Mouse (Mus musculus) c-Kit-positive CD71-negative TER-119-negative erythroid progenitor cells, embryonic 14.5 days (primary cell): Measurements from ENCODE around the gene Senp8.

Experiments used
- DNase-seq: peaks from one replicate; pipeline ENCODE4 v3.0.0-alpha.2; 2013; ENCODE audit warnings: low read depth

The Senp8 gene

DNA sequence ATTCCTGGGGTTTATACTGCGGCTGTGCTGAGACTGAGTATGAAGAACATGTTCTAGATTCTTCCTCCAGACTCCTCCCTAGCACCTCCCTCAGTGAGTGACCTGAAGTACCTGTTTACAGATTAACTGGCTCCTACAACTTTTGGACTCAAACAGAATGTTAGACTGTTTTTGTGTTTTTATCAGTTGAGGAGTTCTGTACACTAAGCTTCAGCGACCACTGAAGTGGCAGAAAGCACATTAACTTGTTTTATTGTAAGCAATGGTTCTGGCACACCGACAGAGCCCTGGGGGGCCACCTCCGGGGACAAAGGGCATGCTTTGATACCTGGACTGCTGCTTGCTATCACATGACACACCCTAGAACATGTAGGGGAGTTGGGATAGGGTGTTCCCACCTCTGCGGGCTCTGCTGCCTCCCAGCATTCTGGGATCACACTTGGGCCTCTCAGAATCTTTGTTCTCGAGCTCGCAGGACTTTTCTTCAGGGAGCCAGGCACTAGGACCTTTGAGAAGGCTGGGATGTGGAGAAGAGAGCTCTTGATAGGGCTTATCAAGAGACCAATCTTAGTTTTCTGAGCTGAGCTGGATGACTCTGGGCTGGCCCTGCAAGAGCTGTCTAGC lies 34.1 kb downstream of the Senp8 start:
- DNase-seq: no peak

DNA sequence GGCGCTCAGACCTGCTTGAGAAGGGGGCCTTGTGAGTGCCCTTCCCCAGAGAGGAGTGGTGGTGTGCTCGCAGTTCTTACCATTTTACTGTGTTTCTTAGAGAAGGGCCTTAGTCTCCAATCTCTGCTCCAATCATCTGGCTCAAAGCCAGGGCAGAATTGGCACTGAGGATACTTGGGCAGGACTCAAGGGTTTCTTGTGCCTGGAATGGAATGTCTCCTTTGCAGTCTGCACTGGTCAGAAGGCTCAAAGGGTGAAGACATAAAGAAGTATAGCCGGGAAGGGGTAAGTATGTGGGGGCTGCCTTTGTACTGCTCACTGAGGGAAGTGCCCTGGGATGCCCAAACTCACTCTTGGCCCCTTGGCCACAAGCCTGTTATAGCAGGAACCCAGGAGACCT lies 41.3 kb downstream of the Senp8 start:
- no peak for DNase-seq

DNA sequence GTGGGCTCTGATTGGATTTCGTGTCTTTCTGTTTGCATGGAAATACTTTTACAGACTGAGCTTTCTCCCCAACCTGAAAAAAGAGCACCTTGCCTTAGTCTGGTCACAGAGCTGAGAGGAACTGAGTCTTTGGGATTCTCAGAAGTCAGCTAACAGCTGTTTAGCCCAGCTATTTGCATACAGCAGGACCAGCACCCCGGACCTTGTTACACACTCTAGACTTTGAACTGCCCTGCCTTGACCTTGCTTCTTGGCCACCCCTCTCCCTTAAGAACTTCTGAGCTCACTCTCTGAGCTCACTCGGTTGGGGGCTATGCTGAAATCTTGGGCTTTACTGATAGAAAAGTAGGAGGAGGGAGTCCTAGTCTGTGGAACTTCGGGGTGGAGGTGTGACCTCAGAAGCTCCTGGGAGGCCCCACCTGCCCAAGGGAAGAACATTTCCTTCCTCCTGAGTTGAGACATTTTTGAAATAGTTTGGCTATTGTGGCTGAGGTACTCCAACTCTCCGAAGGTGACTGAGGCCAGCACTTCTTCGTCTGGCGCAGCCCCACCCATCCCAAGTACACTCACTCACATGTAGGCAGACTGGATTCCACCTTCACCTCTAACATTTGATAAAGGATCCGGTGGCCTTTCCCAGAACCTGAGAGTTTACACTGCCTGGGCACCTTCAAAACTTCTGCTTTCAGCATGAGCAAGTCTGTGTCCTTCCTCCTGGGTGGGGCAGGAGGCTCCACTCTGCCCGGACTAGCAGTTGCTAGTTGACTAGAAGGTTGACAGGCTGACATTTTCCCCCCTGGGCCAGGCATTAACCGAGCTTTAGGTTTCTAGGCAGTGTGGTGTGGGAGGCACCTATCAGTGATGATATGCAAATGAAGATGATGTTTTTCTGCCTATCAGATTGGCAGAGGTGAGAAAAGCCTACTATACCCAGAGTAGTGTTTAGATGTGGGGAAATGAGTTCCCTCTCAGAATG lies 43.4 kb downstream of the Senp8 start:
- DNase-seq: no peak

DNA sequence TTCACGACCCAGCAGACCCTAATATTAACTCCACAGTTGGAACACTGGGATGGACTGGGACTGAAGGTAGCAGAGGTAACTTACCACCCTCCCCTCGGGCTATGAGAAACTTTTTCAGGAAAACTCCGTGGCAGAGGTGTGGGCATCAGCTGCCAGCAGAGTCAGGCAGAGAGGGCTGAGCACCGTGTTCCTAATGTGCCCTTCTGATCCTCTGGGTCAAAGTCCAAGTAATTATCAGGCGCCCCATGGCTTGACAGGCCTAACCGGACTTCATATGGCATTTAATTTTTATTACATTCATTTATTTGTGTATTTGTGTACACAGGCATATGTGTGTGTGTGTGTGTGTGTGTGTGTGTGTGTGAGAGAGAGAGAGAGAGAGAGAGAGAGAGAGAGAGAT lies 47.4 kb downstream of the Senp8 start:
- no peak for DNase-seq

DNA sequence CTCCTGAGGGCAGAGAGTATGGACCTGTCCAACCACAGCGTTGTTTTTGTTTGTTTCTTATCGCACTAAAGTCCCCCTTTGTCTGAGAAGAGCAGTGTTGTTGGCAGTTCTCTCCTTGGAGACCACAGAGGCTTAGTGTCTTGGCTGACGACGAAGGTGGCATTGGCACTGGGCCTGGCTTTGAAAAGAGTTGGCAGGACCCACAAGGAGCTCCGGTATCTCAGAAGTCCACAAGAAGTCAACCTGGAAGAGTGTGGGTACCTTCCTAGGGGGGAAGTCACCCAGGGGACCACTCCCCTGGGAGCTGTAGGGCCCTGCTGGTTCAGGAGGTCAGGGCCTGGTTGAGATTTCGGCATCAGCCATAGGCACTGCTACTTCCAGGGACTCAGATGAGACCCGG lies 49.4 kb downstream of the Senp8 start:
- no peak for DNase-seq

DNA sequence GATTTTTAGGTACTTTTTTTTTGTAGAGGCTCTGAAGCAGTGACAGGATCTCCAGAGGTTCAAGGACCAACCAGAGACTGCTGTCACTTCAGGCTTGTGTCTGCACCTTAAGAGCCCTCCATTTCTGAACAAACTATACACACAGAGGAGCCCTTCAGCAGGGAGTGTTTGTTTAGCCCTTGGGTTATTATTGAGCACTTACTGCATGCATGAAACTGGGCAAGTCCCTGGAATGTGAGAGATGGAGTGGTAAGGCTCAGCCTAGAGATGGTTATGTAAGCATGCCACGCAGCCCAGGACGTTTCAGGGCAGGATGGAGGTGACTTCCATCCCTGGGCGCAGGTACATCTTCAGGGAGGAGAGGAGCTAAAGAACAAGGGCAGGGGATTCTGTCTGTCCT lies 54.1 kb downstream of the Senp8 start:
- no peak for DNase-seq

DNA sequence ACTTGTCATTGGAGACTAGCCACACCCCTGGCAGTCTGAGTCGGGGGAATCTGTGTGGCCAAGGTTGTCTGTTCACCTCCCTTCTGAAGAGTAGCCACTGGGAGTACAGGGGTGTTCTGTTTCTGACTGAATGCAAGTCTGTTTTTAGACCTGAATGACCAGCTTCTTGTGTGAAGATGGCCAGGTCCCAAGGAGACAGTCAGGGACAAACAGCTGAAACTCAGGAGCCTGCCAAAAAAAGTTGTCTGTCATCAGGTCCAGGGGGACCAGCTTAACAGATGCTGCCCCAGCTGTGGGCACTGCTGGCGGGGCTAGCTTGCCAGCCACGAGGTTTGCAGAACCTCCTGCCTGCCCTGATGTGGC lies 55.1 kb downstream of the Senp8 start:
- DNase-seq: no peak

DNA sequence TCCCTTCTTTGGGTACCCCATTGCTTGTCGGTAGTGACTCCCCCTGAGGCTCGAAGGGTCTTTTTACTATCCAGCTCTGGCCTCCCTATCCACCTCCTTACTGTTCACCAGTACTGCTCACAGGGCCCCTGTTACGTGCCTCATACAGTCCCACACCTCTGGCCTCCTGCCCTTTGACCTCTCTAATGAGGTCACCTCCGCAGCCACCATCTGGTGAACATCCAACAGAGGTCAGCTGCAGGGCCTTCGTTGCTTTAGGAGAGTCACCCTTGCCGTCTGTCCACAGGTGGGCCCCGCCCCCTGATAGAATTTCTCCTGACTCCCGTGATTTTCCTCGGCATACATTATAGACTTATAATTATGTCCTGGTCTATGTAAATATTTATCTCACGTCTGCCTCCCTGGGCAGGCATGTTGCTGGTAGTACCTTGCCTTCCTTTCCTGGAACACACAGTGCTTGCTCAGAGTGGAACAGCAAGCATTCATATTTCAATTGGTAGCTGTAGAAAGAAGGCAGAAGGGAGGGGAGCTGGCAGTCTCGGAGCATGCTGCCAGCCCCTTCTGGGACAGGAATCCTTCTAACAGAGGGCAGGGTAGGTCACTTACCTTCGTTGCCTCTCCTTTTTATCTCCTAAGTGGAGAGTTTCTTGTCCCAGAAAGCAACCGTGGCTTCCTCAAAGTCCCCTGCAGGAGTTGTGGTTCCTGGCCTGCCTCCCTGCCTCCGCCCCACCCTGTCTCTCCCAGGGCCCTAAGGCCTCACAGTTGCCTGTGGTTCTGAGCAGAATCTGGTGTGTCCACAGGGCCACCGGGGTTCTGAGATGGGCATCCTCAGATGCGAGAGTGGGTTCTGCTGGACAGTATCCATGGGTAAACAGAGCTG lies 55.7 kb downstream of the Senp8 start:
- no peak for DNase-seq

DNA sequence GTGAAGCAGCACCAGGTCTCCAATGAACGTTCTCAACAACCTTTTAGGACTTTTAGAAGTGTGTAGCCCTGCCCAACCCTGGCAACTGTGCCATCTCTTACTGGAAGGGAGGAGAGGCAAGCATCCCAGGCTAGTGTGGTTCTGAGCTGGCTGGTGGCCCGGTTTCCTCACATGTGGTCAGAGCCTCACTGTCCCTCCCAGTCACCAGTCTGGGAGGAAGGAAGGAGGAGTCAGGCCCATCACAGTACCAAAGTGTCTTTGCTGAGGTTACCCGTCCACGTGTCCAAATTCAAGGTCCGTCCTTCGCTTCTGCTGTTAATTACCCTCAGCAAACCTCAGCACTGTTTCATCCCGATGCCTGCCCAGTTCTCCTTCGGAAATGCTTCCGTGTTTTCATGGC lies 58.4 kb downstream of the Senp8 start:
- no peak for DNase-seq

DNA sequence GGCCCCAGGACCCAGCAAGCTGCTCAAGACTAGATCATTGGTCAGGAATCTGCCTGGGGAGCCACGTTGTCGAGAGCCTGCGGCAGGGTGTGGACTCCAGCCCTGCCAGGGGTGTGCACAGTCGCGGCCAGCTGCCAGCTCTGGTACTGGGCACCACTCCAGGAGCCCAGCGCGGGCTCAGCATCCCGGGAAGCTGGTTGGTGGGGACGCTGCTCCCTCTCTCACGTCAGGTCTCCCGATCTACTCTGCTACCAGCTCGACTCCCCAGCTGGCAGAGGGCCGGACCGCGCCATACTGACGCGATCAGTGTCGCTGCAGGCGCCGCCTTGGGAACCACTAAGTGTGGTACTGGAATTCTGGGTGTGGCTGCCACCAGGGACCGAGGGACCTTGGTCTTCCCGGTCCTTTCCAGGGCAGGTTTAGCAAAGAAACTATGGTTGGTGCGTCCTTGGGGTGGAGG lies 58.8 kb downstream of the Senp8 start:
- no peak for DNase-seq

DNA sequence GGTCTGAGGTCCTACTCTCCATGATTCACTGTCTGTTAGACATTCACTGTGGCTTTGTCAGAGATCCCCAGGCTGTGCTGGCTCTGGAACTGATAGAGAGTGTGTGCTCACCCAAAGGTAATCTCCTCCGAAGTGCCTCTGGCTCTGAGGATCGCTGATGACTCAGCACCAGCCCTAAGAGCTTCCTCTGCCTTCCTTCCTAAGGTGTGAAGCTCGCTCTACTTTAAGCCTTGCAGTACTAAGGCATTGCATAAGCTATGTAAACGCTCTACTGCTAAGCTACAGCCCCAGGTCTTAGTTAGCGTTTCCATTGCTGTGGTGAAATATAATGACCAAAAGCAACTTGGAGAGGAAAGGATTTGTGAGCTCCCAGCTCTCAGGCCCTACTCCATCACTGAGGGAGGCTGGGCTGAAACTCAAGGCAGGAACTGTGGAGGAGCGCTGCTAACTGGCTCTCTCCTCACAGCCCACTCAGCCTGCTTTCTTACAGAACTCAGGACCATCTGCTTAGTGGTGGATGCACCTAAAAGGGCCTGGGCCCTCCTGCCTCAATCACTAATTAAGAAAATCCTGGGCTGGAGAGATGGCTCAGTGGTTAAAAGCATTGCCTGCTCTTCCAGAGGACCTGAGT lies 63.0 kb downstream of the Senp8 start:
- DNase-seq: peak; percentile 30
